Mouse (Mus musculus): Measurements from ENCODE around the gene Crtac1. TPM values are rescaled to one million over a fixed set of nuclear protein-coding genes. Genes with fewer than 3 reads are reported as not detected.
A peak's percentile ranks its signal among the peaks of the same experiment; 100 is the strongest.

Crtac1 gene
- total and polyA plus RNA-seq, 3 experiments: not detected

DNA sequence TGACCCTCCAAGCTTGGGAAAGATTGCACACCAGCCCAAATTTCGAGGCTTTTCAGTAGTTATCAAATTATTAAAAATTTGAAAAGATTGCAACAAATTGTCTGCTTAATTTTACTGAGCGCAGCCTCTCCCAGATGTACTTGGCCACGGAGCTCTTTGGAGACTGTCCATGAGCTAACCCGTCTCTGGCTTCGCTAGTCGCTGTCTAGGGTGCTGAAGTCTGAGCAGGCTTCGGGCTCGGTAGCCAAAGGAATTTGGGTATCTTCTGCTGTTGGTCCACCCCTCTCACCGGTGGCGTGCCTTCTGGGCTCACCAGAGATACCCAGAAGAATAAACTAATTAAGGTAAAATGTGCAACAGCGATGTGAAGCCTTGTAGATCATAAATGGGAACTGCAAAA lies 105.7 kb downstream of the Crtac1 start:
- Histone ChIP-seq H3K79me2 (replicated peaks; ENCODE audit: control insufficient read depth, extremely low read depth, insufficient read depth, poor library complexity, severe bottlenecking) (no peaks in the 10 kb centered on the region), H3K4me1 (ENCODE audit: control insufficient read depth in 1 of 2, insufficient read depth in 2 of 2) (no peaks in the 10 kb centered on the region), H3K36me3 (replicated peaks in 1 of 2; ENCODE audit: control insufficient read depth in 1 of 2, insufficient read depth in 1 of 2, low read length in 1 of 2) (no peaks in the 10 kb centered on the region), H3K27ac (ENCODE audit: insufficient read depth, low read depth) (no peak overlapping the region), H3K9me3 (replicated peaks; ENCODE audit: low read length) (no peaks in the 10 kb centered on the region), H3K4me3 (replicated peaks in 1 of 3; ENCODE audit: low read depth in 2 of 3, low read length in 2 of 3, poor library complexity in 1 of 3) (no peak overlapping the region), H3K9ac (ENCODE audit: insufficient read depth, low read depth) (no peak overlapping the region), H3K4me2 (ENCODE audit: insufficient read depth, low read depth, poor library complexity, severe bottlenecking) (no peak overlapping the region), H3K27me3 (replicated peaks) (peaks cover 85% of the 10 kb centered on the region)
- in situ Hi-C loops (cut with MboI; ENCODE audit: low pct_ligation_motif_present, low pct_unique_long_range_greater_than_20kb, low sequenced_read_pairs) (no loop called here), dilution Hi-C loops (cut with MboI; ENCODE audit: extremely low pct_ligation_motif_present, extremely low pct_unique_long_range_greater_than_20kb, low sequenced_read_pairs) (no loop called here)
- TF ChIP-seq E2F4 (IDR thresholded peaks at IDR 0.05; ENCODE audit: insufficient replicate concordance, low read depth, low read length) (no peak), SIN3A (IDR thresholded peaks at IDR 0.05; ENCODE audit: low read length) (no peak), USF2 (conservative IDR thresholded peaks at IDR 0.05; ENCODE audit: low read depth, low read length) (no peak), MAFK (IDR thresholded peaks at IDR 0.05; ENCODE audit: insufficient replicate concordance, low read length) (no peak), TCF12 (IDR thresholded peaks at IDR 0.05; ENCODE audit: low read depth, low read length) (no peak), MYC (IDR thresholded peaks at IDR 0.05; ENCODE audit: low read depth, low read length) (no peak), RCOR1 (conservative IDR thresholded peaks at IDR 0.05; ENCODE audit: low read depth, low read length) (no peak), MAZ (IDR thresholded peaks at IDR 0.05; ENCODE audit: low read depth, low read length) (no peak), UBTF (IDR thresholded peaks at IDR 0.05; ENCODE audit: low read depth, low read length) (no peak), JUN (IDR thresholded peaks at IDR 0.05; ENCODE audit: insufficient read depth, low read depth, low read length) (no peak), ETS1 (conservative IDR thresholded peaks at IDR 0.05; ENCODE audit: low read depth, low read length) (no peak), NRF1 (IDR thresholded peaks at IDR 0.05; ENCODE audit: low read depth, low read length) (no peak), EP300 (IDR thresholded peaks at IDR 0.05; ENCODE audit: low read length) (no peak), CHD2 (IDR thresholded peaks at IDR 0.05; ENCODE audit: low read length) (no peak), CHD1 (IDR thresholded peaks at IDR 0.05; ENCODE audit: low read depth, low read length) (no peak), MEF2A (IDR thresholded peaks at IDR 0.05; ENCODE audit: borderline replicate concordance, low read depth, low read length) (no peak)
- DNase-seq (ENCODE audit: extremely low read depth): peak; percentile 26

- Histone ChIP-seq H3K27me3 (replicated peaks) (peaks cover 89% of the 10 kb centered on the region), H3K36me3 (replicated peaks in 1 of 2; ENCODE audit: control insufficient read depth in 1 of 2, insufficient read depth in 1 of 2, low read length in 1 of 2) (no peaks in the 10 kb centered on the region), H3K79me2 (replicated peaks; ENCODE audit: control insufficient read depth, extremely low read depth, insufficient read depth, poor library complexity, severe bottlenecking) (no peaks in the 10 kb centered on the region), H3K4me3 (replicated peaks in 1 of 3; ENCODE audit: low read depth in 2 of 3, low read length in 2 of 3, poor library complexity in 1 of 3) (no peak overlapping the region), H3K4me2 (ENCODE audit: insufficient read depth, low read depth, poor library complexity, severe bottlenecking) (no peak overlapping the region), H3K9me3 (replicated peaks; ENCODE audit: low read length) (no peaks in the 10 kb centered on the region), H3K4me1 (ENCODE audit: control insufficient read depth in 1 of 2, insufficient read depth in 2 of 2) (no peaks in the 10 kb centered on the region), H3K9ac (ENCODE audit: insufficient read depth, low read depth) (no peak overlapping the region), H3K27ac (ENCODE audit: insufficient read depth, low read depth) (no peak overlapping the region)
- DNase-seq (ENCODE audit: extremely low read depth): no peak
- in situ Hi-C loops (cut with MboI; ENCODE audit: low pct_ligation_motif_present, low pct_unique_long_range_greater_than_20kb, low sequenced_read_pairs) (no loop called here), dilution Hi-C loops (cut with MboI; ENCODE audit: extremely low pct_ligation_motif_present, extremely low pct_unique_long_range_greater_than_20kb, low sequenced_read_pairs) (no loop called here)
- TF ChIP-seq HCFC1 (IDR thresholded peaks at IDR 0.05; ENCODE audit: low read depth, low read length): no peak
- TF ChIP-seq E2F4 (IDR thresholded peaks at IDR 0.05; ENCODE audit: insufficient replicate concordance, low read depth, low read length): no peak
- TF ChIP-seq UBTF (IDR thresholded peaks at IDR 0.05; ENCODE audit: low read depth, low read length): no peak
- TF ChIP-seq CTCF (conservative IDR thresholded peaks at IDR 0.05 in 1 of 2, IDR thresholded peaks at IDR 0.05 in 1 of 2; ENCODE audit: low read depth in 2 of 2, low read length in 2 of 2): no peak
Observed at GRCm38 (mm10) chr19:42322357-42323090, 109.1 kb downstream of the Crtac1 start.

All from CH12.LX (cell line).